Mouse (Mus musculus) ovary, adult 18-20 months (tissue): ENCODE measurements around the gene Atp5d.

Source experiments
- DNase-seq: peaks from one replicate; pipeline ENCODE4 v3.0.0; 2022; ENCODE audit warnings: low spot score, mixed read lengths

The Atp5d gene

GRCm38 (mm10) chr10:80117736-80118135 lies 20.7 kb upstream of the Atp5d start:
- DNase-seq, result no peak

GRCm38 (mm10) chr10:80118552-80118951 lies 19.9 kb upstream of the Atp5d start:
- no peak for DNase-seq

- DNase-seq, result no peak
These were observed 18.3 kb upstream of the Atp5d start for GRCm38 (mm10) chr10:80120146-80120545.

- no peak for DNase-seq
These were observed 16.8 kb upstream of the Atp5d start for GRCm38 (mm10) chr10:80121639-80122038.

- no peak for DNase-seq
These were observed 14.4 kb upstream of the Atp5d start for GRCm38 (mm10) chr10:80123932-80124562.

GRCm38 (mm10) chr10:80127920-80128319 lies 10.5 kb upstream of the Atp5d start:
- no peak for DNase-seq

GRCm38 (mm10) chr10:80129846-80130245 lies 8.6 kb upstream of the Atp5d start:
- no peak for DNase-seq

GRCm38 (mm10) chr10:80130403-80131031 lies 7.9 kb upstream of the Atp5d start:
- DNase-seq, result no peak

- DNase-seq, result no peak
These were observed 7.0 kb upstream of the Atp5d start for GRCm38 (mm10) chr10:80131316-80131951.

- DNase-seq, result no peak
These were observed 6.5 kb upstream of the Atp5d start for GRCm38 (mm10) chr10:80131952-80132350.

GRCm38 (mm10) chr10:80133226-80133849 lies 5.1 kb upstream of the Atp5d start:
- DNase-seq, result no peak

DNA sequence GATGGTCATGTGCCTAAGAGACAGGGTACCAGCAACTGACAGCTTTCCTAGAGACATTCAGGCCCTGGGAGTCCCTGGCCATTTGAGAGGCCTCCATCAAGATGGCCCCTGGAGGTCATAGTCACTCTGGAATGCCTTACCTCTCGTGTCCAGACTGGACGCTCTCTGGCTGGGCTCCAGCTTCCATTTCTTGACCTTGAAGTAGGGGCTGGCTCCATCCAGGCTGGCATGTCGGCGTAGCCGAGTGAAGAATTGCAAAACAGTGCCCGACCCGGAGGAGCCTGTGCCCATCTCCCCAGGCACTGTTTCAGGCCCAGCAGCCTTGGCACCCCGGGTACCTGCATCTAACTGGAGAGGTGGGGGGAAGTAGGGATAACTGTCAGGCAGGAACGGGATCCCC lies 4.0 kb upstream of the Atp5d start:
- no peak for DNase-seq

DNA sequence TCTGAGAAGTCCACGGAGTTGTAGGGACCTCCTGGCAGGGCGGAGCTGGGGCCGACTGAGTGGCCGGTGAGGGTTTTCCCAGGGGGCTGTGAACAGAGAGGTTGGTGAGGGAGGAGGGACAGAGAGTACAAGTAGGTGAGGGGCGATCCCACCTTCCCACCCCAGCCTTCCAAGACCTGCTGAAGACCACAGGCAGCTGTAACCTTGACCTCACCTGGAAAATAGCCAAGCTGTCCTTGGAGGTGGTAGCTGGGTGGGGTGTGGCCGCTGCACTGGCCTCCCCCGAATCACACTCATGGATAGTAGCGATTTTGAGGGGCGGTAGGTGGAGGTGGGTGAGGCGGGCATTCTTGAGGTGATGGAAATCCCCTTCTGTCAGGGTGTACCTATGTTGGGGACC lies 3.3 kb upstream of the Atp5d start:
- no peak for DNase-seq

GRCm38 (mm10) chr10:80135641-80136040 lies 2.8 kb upstream of the Atp5d start:
- DNase-seq, result no peak

GRCm38 (mm10) chr10:80136179-80136951 lies 2.1 kb upstream of the Atp5d start:
- DNase-seq, result no peak

- no peak for DNase-seq
These were observed 1.3 kb upstream of the Atp5d start for GRCm38 (mm10) chr10:80136952-80137625.

DNA sequence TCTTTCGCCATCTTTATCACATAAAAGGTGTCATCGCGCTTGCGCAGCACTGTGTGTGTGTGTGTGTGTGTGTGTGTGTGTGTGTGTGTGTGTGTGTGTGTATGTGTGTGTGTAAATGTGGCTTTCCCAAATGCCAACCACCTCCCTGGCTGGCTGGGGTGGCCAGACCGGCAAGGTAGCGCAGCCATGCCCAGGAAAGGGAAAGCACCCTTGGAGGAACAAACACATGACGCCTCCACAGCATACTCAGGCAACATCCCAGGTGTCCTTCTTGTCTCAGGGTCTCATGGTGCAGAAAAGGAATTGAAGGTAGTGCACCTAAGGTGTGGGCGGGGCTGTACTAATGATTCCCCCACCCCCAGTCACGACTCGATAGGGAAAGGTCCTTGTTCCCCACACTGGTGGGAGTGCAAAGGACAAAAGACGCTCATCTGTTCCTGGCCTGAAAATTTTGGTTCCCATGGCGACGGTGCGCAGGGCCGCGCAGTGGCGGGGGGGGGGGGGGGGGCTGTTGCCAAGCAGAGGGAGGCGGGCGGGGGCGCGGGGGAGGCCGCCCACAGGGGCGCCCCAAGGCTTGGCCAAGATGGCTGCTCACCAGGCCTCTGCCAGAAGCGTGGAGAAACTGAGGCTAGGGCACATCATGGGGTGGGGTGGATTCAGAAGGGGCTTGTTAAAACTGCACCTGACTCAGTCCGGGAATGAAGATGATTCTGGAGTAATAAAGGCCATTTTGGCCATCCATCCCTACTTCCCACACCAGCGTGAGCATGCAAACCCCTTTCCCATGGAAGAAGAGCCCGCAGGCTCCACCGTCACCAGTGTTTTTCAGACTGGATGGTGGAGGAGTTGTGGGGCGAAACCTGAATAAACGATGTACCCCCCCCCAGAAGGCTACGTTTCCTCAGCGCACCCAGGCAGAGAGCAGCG lies 543 bp upstream of the Atp5d start:
- DNase-seq, result no peak

- DNase-seq, result no peak
These were observed 975 bp downstream of the Atp5d start for GRCm38 (mm10) chr10:80139439-80139775.

DNA sequence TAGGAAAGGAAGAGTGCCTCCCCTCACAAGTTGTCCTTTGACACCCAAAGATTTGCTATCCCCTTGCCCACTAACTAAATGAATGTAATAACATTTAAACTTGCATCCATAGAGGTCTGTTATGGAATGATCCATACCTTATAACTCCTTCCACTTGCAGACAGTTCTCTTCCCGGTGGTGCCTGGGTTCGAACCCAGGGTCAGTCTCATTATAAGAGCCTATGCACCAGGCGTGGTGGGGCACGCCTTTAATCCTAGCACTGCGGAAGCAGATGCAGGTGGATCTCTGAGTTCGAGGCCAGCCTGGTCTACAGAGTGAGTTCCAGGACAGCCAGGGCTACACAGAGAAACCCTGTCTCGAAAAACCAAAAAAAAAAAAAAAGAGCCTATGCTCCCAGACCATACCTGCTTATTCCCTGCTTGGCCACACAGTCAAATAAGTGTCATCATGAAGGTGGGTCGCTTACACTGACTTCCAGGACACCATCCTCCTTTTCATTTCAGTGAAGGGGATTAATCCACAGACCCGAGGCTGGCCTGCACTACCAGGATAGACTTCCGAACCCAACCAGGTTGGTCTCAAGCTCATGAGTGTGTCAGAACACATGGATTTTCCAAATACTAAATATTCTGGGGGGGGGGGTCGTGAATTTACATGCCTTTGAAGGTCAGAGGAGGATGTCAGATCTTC lies 1.7 kb downstream of the Atp5d start:
- DNase-seq, result no peak

- DNase-seq, result no peak
These were observed 2.2 kb downstream of the Atp5d start, which contains the start of gene Cbarp for GRCm38 (mm10) chr10:80140666-80141035. Cbarp (minus strand) TSS chr10:80140835.
